Mouse (Mus musculus) yolk sac, embryonic 10.5 days (tissue): ENCODE data around the gene Fam216b.

Experiments used
- DNase-seq: peaks from one replicate; pipeline ENCODE4 v3.0.0-alpha.2; 2017; ENCODE audit warnings: low spot score

Fam216b gene

GRCm38 (mm10) chr14:78041886-78042526 lies 46.8 kb downstream of the Fam216b start:
- DNase-seq = no peak

- DNase-seq = no peak
Observed at GRCm38 (mm10) chr14:78040643-78041042, 48.2 kb downstream of the Fam216b start.

DNA sequence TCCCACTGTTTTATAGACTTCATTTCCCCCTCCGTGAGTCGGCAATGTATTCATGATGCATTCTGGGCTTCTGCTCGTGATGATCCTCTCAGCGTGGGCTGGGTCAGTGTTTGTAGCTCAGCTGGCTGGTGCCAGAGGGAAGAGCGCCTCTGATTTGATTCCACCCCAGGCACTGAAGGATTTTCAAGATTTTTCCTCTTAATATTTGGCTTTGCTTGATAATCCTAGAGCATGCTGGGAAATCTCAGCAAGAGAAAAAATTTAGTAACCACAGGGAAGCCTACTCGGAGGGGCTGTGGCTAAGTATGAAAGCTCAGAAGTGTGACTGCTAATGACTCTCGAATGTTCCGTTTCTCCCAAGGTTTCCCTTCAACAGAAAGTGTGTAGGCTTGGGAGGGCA lies 49.9 kb downstream of the Fam216b start:
- no peak for DNase-seq
